Mouse (Mus musculus): ENCODE measurements around the gene Zfp820. TPM values are rescaled to one million over a fixed set of nuclear protein-coding genes. Genes with fewer than 3 reads are reported as not detected.
"Not testable (repeated sequence)": the region's sequence is repeated elsewhere in the genome, so short reads cannot be mapped to it uniquely, and the experiment has no call there.

The Zfp820 gene
- total RNA-seq (2015): 0.47 and 1.4 TPM in 2 replicates
- 0.55 and 0.94 TPM in 2 replicates for total RNA-seq (2017)

GRCm38 (mm10) chr17:21845545-21846321 is at the start of gene Zfp820:
Gene Zfp820, minus strand, starts transcription at chr17:21845772.
- ATAC-seq (ENCODE audit: poor library complexity, severe bottlenecking): peak; percentile 77

GRCm38 (mm10) chr17:21871256-21871655 is 25.7 kb upstream of the Zfp820 start:
- ATAC-seq (ENCODE audit: poor library complexity, severe bottlenecking): no peak

GRCm38 (mm10) chr17:21846322-21846582 is 680 bp upstream of the Zfp820 start:
- ATAC-seq (ENCODE audit: poor library complexity, severe bottlenecking): not testable (repeated sequence)

GRCm38 (mm10) chr17:21838510-21838909 is 7.1 kb downstream of the Zfp820 start:
- ATAC-seq (ENCODE audit: poor library complexity, severe bottlenecking): no peak

- not testable (repeated sequence) for ATAC-seq (ENCODE audit: poor library complexity, severe bottlenecking)
These were observed 44.2 kb downstream of the Zfp820 start for GRCm38 (mm10) chr17:21801373-21801772.

GRCm38 (mm10) chr17:21792256-21792655 is 53.3 kb downstream of the Zfp820 start:
- no peak for ATAC-seq (ENCODE audit: poor library complexity, severe bottlenecking)

GRCm38 (mm10) chr17:21770336-21770735 is 75.2 kb downstream of the Zfp820 start:
- no peak for ATAC-seq (ENCODE audit: poor library complexity, severe bottlenecking)

Other genes with a start within 250 kb of the Zfp820 start
- gene Zfp983, start 195.1 kb downstream of the Zfp820 start, total RNA-seq (2015): 9.4 and 10.8 TPM in 2 replicates
- 4.6 and 6.5 TPM in 2 replicates for gene Zfp983, start 195.1 kb downstream of the Zfp820 start, total RNA-seq (2017)
- 13.3 TPM in 1 of 2 replicates, not detected in the other for gene Gm10226, start 153.9 kb downstream of the Zfp820 start, total RNA-seq (2015)
- 2.2 and 14.0 TPM in 2 replicates for gene Gm10226, start 153.9 kb downstream of the Zfp820 start, total RNA-seq (2017)
- 5.0 and 5.1 TPM in 2 replicates for gene Zfp760, start 138.0 kb downstream of the Zfp820 start, total RNA-seq (2015)
- gene Zfp760, start 138.0 kb downstream of the Zfp820 start, total RNA-seq (2017): 5.9 and 8.5 TPM in 2 replicates
- gene Zfp229, start 115.0 kb downstream of the Zfp820 start, total RNA-seq (2015): 2.8 and 3.1 TPM in 2 replicates
- gene Zfp229, start 115.0 kb downstream of the Zfp820 start, total RNA-seq (2017): 4.0 and 4.4 TPM in 2 replicates
- 15.0 and 15.5 TPM in 2 replicates for gene Zfp995, start 64.2 kb upstream of the Zfp820 start, total RNA-seq (2015)
- 12.1 and 13.5 TPM in 2 replicates for gene Zfp995, start 64.2 kb upstream of the Zfp820 start, total RNA-seq (2017)
- gene Zfp942, start 116.7 kb upstream of the Zfp820 start, total RNA-seq (2015): 25.6 and 26.1 TPM in 2 replicates
- 12.5 and 13.2 TPM in 2 replicates for gene Zfp942, start 116.7 kb upstream of the Zfp820 start, total RNA-seq (2017)
- 24.1 and 28.3 TPM in 2 replicates for gene Zfp943, start 116.8 kb upstream of the Zfp820 start, total RNA-seq (2015)
- gene Zfp943, start 116.8 kb upstream of the Zfp820 start, total RNA-seq (2017): 22.4 and 27.7 TPM in 2 replicates